ENCODE assay signal across 10 mouse cellular contexts in the genomic region with DNA sequence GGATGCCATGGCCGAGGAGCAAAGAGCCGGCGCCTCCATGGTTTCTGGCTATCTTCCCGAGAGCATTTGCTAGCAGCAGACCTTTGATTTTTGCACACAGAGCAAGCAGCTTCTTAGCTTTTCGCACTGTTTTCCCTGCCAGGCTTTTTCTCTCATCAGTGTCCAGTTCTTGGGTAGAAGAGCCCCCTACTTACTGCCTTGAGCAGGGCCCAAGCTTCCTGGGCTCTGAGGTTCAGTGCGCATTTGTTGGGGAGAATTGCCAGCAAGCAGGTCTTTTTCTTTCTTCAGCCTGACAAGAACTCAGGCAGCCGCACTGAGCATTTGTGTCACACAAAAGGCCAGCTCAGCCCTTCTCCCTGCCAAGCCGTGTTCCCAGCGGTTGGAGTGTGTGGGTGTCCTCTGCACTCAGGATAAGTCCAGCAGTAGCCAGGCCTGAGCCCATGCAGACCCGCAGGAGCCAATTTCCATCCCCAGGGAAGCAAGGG.
DNase-seq lines count a peak whose midpoint lies in the region; ATAC-seq lines count a peak whose summit lies in the region.
"Had no signal": no experiment of that assay in that cellular context is flagged by ENCODE, and none has a peak within 500 bp of the region (broad histone marks: within the 10 kb centered on the region; RNA-seq: fewer than 3 reads in every experiment).

No protein-coding gene starts in this region.

- H3K9ac ChIP-seq in lung, embryonic 15.5 days = no peak overlapping the region
- H3K9ac ChIP-seq in neural tube, embryonic 14.5 days (replicated peaks; ENCODE audit: low read depth, low read length) = no peak overlapping the region
- H3K9ac ChIP-seq: stomach, embryonic 15.5 days had no signal

- ATAC-seq in lung, embryonic 15.5 days (ENCODE audit: borderline replicate concordance, extremely low read depth, low FRiP score, low TSS enrichment) = peak; percentile 61; the same call in 1 of the 2 replicates
- 0 out of 2 replicates have a peak, but pooled peaks have one; percentile 31 for ATAC-seq in neural tube, embryonic 14.5 days (ENCODE audit: low read depth)

- H3K4me3 ChIP-seq in lung, embryonic 15.5 days = no peak overlapping the region
- no peak overlapping the region for H3K4me3 ChIP-seq in neural tube, embryonic 14.5 days (ENCODE audit: low read depth, low read length)
- H3K4me3 ChIP-seq: erythroblast, embryonic 14.5 days; stomach, embryonic 15.5 days had no signal

- 0 out of 2 replicates have a peak overlapping the region, but pooled peaks have one; percentile 16 for H3K4me2 ChIP-seq in lung, embryonic 15.5 days
- H3K4me2 ChIP-seq in neural tube, embryonic 14.5 days (ENCODE audit: low read depth, low read length) = no peak overlapping the region
- H3K4me2 ChIP-seq: stomach, embryonic 15.5 days had no signal

- H3K36me3 ChIP-seq in lung, embryonic 15.5 days = no peaks in the 10 kb centered on the region
- H3K36me3 ChIP-seq in neural tube, embryonic 14.5 days (ENCODE audit: control insufficient read depth, insufficient read depth, low read length) = no peaks in the 10 kb centered on the region
- H3K36me3 ChIP-seq: stomach, embryonic 15.5 days had no signal

- peaks cover 22% of the 10 kb centered on the region; the same call in 1 of the 2 replicates for H3K4me1 ChIP-seq in lung, embryonic 15.5 days
- H3K4me1 ChIP-seq in neural tube, embryonic 14.5 days (ENCODE audit: control insufficient read depth, insufficient read depth, low read length) = peaks cover 21% of the 10 kb centered on the region

- no peaks in the 10 kb centered on the region for H3K27me3 ChIP-seq in lung, embryonic 15.5 days
- no peaks in the 10 kb centered on the region for H3K27me3 ChIP-seq in neural tube, embryonic 14.5 days (ENCODE audit: control insufficient read depth, insufficient read depth, low read length)
- H3K27me3 ChIP-seq: stomach, embryonic 15.5 days had no signal

- 37% methylated on average over 10 of the region's 10 CpGs for WGBS in lung, embryonic 15.5 days
- 34% methylated on average over 10 of the region's 10 CpGs for WGBS in neural tube, embryonic 14.5 days

- intact Hi-C loops in gastrocnemius, postnatal 36 days (cut with DNase I) = no loop called here

- no peak for DNase-seq in lung, postnatal 25 days (ENCODE audit: low spot score)
- peak; percentile 67 for DNase-seq in cerebellum, postnatal 25 days
- peak; percentile 22 to 33 for DNase-seq in gastrocnemius, postnatal 36 days
- DNase-seq in layer of hippocampus, postnatal 36 days = peak; percentile 18 to 39
- no peak for DNase-seq in urinary bladder, adult 18-20 months (ENCODE audit: low spot score in 2 of 2)
- DNase-seq in spleen, adult 18-20 months = no peak

- H3K27ac ChIP-seq in lung, embryonic 15.5 days = peak overlapping the region; percentile 20; the same call in 1 of the 2 replicates
- peak overlapping the region; percentile 17; the same call in 1 of the 2 replicates for H3K27ac ChIP-seq in neural tube, embryonic 14.5 days (ENCODE audit: low read depth, low read length)
- H3K27ac ChIP-seq: stomach, embryonic 15.5 days had no signal

- H3K9me3 ChIP-seq in lung, embryonic 15.5 days = no peaks in the 10 kb centered on the region
- H3K9me3 ChIP-seq in neural tube, embryonic 14.5 days (ENCODE audit: control insufficient read depth, low read length) = no peaks in the 10 kb centered on the region
- H3K9me3 ChIP-seq: stomach, embryonic 15.5 days had no signal

Comparison
In these comparisons a context has a peak if more than half of its experiments do, and no peak if none do; other contexts are left out.
1. DNase-seq: peak in cerebellum, postnatal 25 days (2 of 2), gastrocnemius, postnatal 36 days (2 of 2) and layer of hippocampus, postnatal 36 days (2 of 2); none in lung, postnatal 25 days (single experiment), urinary bladder, adult 18-20 months (0 of 2) and spleen, adult 18-20 months (0 of 2).